Mouse (Mus musculus) cerebellum, postnatal 4 days (tissue): ENCODE results near the gene Clstn3.
"Not testable (repeated sequence)": the region's sequence is repeated elsewhere in the genome, so short reads cannot be mapped to it uniquely, and the experiment has no call there.

Experiments used
- DNase-seq, 2 experiments: peaks; one replicate each; pipeline ENCODE4 v3.0.0; 2022; ENCODE audit warnings: low spot score in 2 of 2, mixed read lengths in 1 of 2

Clstn3 gene

GRCm38 (mm10) chr6:124448959-124449667, 15.5 kb downstream of the Clstn3 start:
- DNase-seq, result no peak

- DNase-seq, result no peak
Measured at GRCm38 (mm10) chr6:124448186-124448852, 16.3 kb downstream of the Clstn3 start.

GRCm38 (mm10) chr6:124447356-124447755, 17.2 kb downstream of the Clstn3 start:
- no peak for DNase-seq

- DNase-seq, result no peak
Measured at GRCm38 (mm10) chr6:124446459-124446858, 18.1 kb downstream of the Clstn3 start.

- no peak for DNase-seq
Measured at GRCm38 (mm10) chr6:124446024-124446423, 18.6 kb downstream of the Clstn3 start.

- no peak for DNase-seq
Measured at GRCm38 (mm10) chr6:124443338-124443737, 21.3 kb downstream of the Clstn3 start.

- no peak for DNase-seq
Measured at GRCm38 (mm10) chr6:124436245-124436644, 28.3 kb downstream of the Clstn3 start.

GRCm38 (mm10) chr6:124435173-124435572, 29.4 kb downstream of the Clstn3 start:
- no peak for DNase-seq

- no peak for DNase-seq
Measured at GRCm38 (mm10) chr6:124433688-124434324, 30.8 kb downstream of the Clstn3 start.

GRCm38 (mm10) chr6:124430784-124431495, 33.7 kb downstream of the Clstn3 start:
- no peak for DNase-seq

GRCm38 (mm10) chr6:124430379-124430778, 34.2 kb downstream of the Clstn3 start:
- no peak for DNase-seq

- no peak for DNase-seq
Measured at GRCm38 (mm10) chr6:124427791-124428576, 36.6 kb downstream of the Clstn3 start.

- no peak for DNase-seq
Measured at GRCm38 (mm10) chr6:124427289-124427688, 37.3 kb downstream of the Clstn3 start.

GRCm38 (mm10) chr6:124426604-124427003, 38.0 kb downstream of the Clstn3 start:
- DNase-seq, result no peak

- no peak for DNase-seq
Measured at GRCm38 (mm10) chr6:124425523-124425922, 39.1 kb downstream of the Clstn3 start.

GRCm38 (mm10) chr6:124425042-124425441, 39.6 kb downstream of the Clstn3 start:
- DNase-seq, result not testable (repeated sequence)

- no peak for DNase-seq
Measured at GRCm38 (mm10) chr6:124424068-124424498, 40.5 kb downstream of the Clstn3 start.

- DNase-seq, result no peak
Measured at GRCm38 (mm10) chr6:124418686-124419085, 45.9 kb downstream of the Clstn3 start.

GRCm38 (mm10) chr6:124415347-124416088, 49.1 kb downstream of the Clstn3 start:
- peak; percentile 62 to 77 for DNase-seq

- DNase-seq, result peak; percentile 91 to 94
Measured at GRCm38 (mm10) chr6:124414927-124415325, 49.7 kb downstream of the Clstn3 start, which contains the start of gene Pex5. Gene Pex5 (minus strand): TSS chr6:124415067.
